Mouse (Mus musculus) bone marrow, adult 2 months (tissue): ENCODE results near the gene Dna2.

Source experiments
- CTCF ChIP-seq: fragments of 200-500 bp; IDR thresholded peaks from 2 replicates; pipeline ENCODE4 v1.5.1; 2011; ENCODE audit warnings: low read length, control low read depth; ENCODE audit not compliant: control insufficient read depth, insufficient read depth
- POLR2A ChIP-seq: fragments of 200-500 bp; IDR thresholded peaks from 2 replicates; pipeline ENCODE4 v1.6.1; 2011; ENCODE audit warnings: low read depth, mild to moderate bottlenecking, control low read depth, low read length, borderline replicate concordance; ENCODE audit not compliant: control insufficient read depth

- no peak for TF ChIP-seq CTCF
- TF ChIP-seq POLR2A = no peak
Measured at GRCm38 (mm10) chr10:62984072-62984471, 37.2 kb downstream of the Dna2 start.
